ENCODE assay signal across 11 mouse cellular contexts in genomic region chr17:83983837-83984388, GRCm38 (mm10).
DNase-seq lines count a peak whose midpoint lies in the region; ATAC-seq and TF ChIP-seq lines count a peak whose summit lies in the region.
"Had no signal": no experiment of that assay in that cellular context is flagged by ENCODE, and none has a peak within 500 bp of the region (broad histone marks: within the 10 kb centered on the region; RNA-seq: fewer than 3 reads in every experiment).

No protein-coding gene starts in this region.

- WGBS in heart, embryonic 13.5 days, result 82% methylated on average over 9 of the region's 9 CpGs
- 93% methylated on average over 9 of the region's 9 CpGs for WGBS in midbrain, embryonic 10.5 days
- WGBS in midbrain, embryonic 14.5 days, result 96% methylated on average over 9 of the region's 9 CpGs
- 89% methylated on average over 9 of the region's 9 CpGs for WGBS in hindbrain, embryonic 16.5 days
- 82% methylated on average over 9 of the region's 9 CpGs for WGBS in stomach, postnatal 0 days

- no peak for TF ChIP-seq EP300 in stomach, postnatal 0 days (optimal IDR thresholded peaks at IDR 0.05)

- ATAC-seq in heart, embryonic 13.5 days (ENCODE audit: extremely low read depth, insufficient number of reproducible peaks, low FRiP score, low TSS enrichment), result no peak
- no peak for ATAC-seq in midbrain, embryonic 14.5 days (ENCODE audit: low FRiP score, low TSS enrichment)
- ATAC-seq in hindbrain, embryonic 16.5 days, result no peak
- no peak for ATAC-seq in stomach, postnatal 0 days (ENCODE audit: low FRiP score, low TSS enrichment)

- H3K4me1 ChIP-seq in heart, embryonic 13.5 days, result peaks cover 51% of the 10 kb centered on the region
- peaks cover 55% of the 10 kb centered on the region for H3K4me1 ChIP-seq in midbrain, embryonic 10.5 days
- peaks cover 13% of the 10 kb centered on the region for H3K4me1 ChIP-seq in midbrain, embryonic 14.5 days (ENCODE audit: control insufficient read depth, insufficient read depth, low read length)
- peaks cover 14% of the 10 kb centered on the region for H3K4me1 ChIP-seq in hindbrain, embryonic 16.5 days (ENCODE audit: control insufficient read depth, insufficient read depth, low read depth, low read length)
- H3K4me1 ChIP-seq in stomach, postnatal 0 days (replicated peaks; ENCODE audit: control insufficient read depth, insufficient read depth), result peaks cover 8% of the 10 kb centered on the region; the same call in 1 of the 2 replicates

- H3K4me2 ChIP-seq in heart, embryonic 13.5 days, result no peak overlapping the region
- no peak overlapping the region for H3K4me2 ChIP-seq in midbrain, embryonic 14.5 days (ENCODE audit: low read length)
- H3K4me2 ChIP-seq in hindbrain, embryonic 16.5 days (ENCODE audit: low read length), result no peak overlapping the region
- no peak overlapping the region for H3K4me2 ChIP-seq in stomach, postnatal 0 days (replicated peaks; ENCODE audit: low read depth)

- TF ChIP-seq CTCF in stomach, postnatal 0 days (IDR thresholded peaks at IDR 0.05; ENCODE audit: low read depth), result no peak

- no peak for DNase-seq in heart, postnatal 4 days
- no peak for DNase-seq in midbrain, embryonic 10.5 days (ENCODE audit: low spot score)
- no peak for DNase-seq in midbrain, embryonic 14.5 days
- DNase-seq in stomach, postnatal 0 days (ENCODE audit: low spot score), result no peak
- no peak for DNase-seq in thymus, postnatal 0 days (ENCODE audit: low spot score)
- DNase-seq in urinary bladder, postnatal 4 days (ENCODE audit: low spot score in 2 of 2), result no peak
- DNase-seq: cerebellum, postnatal 36 days; liver had no signal

- H3K9ac ChIP-seq in heart, embryonic 13.5 days, result no peak overlapping the region; the same call in 1 of the 2 replicates
- H3K9ac ChIP-seq in midbrain, embryonic 14.5 days (replicated peaks; ENCODE audit: low read length), result no peak overlapping the region
- no peak overlapping the region for H3K9ac ChIP-seq in hindbrain, embryonic 16.5 days (ENCODE audit: low read depth, low read length)
- H3K9ac ChIP-seq in stomach, postnatal 0 days (ENCODE audit: low read length), result no peak overlapping the region

- H3K36me3 ChIP-seq in heart, embryonic 13.5 days, result no peaks in the 10 kb centered on the region
- no peaks in the 10 kb centered on the region for H3K36me3 ChIP-seq in midbrain, embryonic 10.5 days
- H3K36me3 ChIP-seq in midbrain, embryonic 14.5 days (ENCODE audit: control insufficient read depth, insufficient read depth, low read length), result no peaks in the 10 kb centered on the region
- H3K36me3 ChIP-seq in hindbrain, embryonic 16.5 days (ENCODE audit: control insufficient read depth, insufficient read depth, low read length), result no peaks in the 10 kb centered on the region
- H3K36me3 ChIP-seq in stomach, postnatal 0 days (ENCODE audit: control insufficient read depth, insufficient read depth, low read length), result no peaks in the 10 kb centered on the region

- H3K9me3 ChIP-seq in heart, embryonic 13.5 days, result no peaks in the 10 kb centered on the region
- 0 out of 2 replicates have a peak, but pooled peaks cover 2% of the 10 kb centered on the region for H3K9me3 ChIP-seq in midbrain, embryonic 10.5 days (replicated peaks)
- no peaks in the 10 kb centered on the region for H3K9me3 ChIP-seq in midbrain, embryonic 14.5 days (ENCODE audit: control insufficient read depth, low read length)
- H3K9me3 ChIP-seq in hindbrain, embryonic 16.5 days (ENCODE audit: control insufficient read depth, low read length), result no peaks in the 10 kb centered on the region
- H3K9me3 ChIP-seq in stomach, postnatal 0 days (ENCODE audit: control insufficient read depth, low read length), result no peaks in the 10 kb centered on the region

- H3K27ac ChIP-seq in heart, embryonic 13.5 days (replicated peaks), result peak overlapping the region; percentile 90
- H3K27ac ChIP-seq in midbrain, embryonic 10.5 days (replicated peaks), result peak overlapping the region; percentile 35; the same call in 1 of the 2 replicates
- H3K27ac ChIP-seq in midbrain, embryonic 14.5 days (replicated peaks; ENCODE audit: low read depth, low read length), result no peak overlapping the region
- peak overlapping the region; percentile 36 for H3K27ac ChIP-seq in hindbrain, embryonic 16.5 days (ENCODE audit: low read depth, low read length)
- peak overlapping the region; percentile 35; the same call in 1 of the 2 replicates for H3K27ac ChIP-seq in stomach, postnatal 0 days (replicated peaks)

- H3K27me3 ChIP-seq in heart, embryonic 13.5 days (replicated peaks), result no peaks in the 10 kb centered on the region
- H3K27me3 ChIP-seq in midbrain, embryonic 10.5 days (ENCODE audit: low read depth, poor library complexity, severe bottlenecking), result 0 out of 2 replicates have a peak, but pooled peaks cover 7% of the 10 kb centered on the region
- no peaks in the 10 kb centered on the region for H3K27me3 ChIP-seq in midbrain, embryonic 14.5 days (ENCODE audit: control insufficient read depth, insufficient read depth, low read length)
- no peaks in the 10 kb centered on the region for H3K27me3 ChIP-seq in hindbrain, embryonic 16.5 days (replicated peaks; ENCODE audit: control insufficient read depth, insufficient read depth, low read length)
- no peaks in the 10 kb centered on the region for H3K27me3 ChIP-seq in stomach, postnatal 0 days (ENCODE audit: control insufficient read depth, insufficient read depth, low read length)

- H3K4me3 ChIP-seq in heart, embryonic 13.5 days, result no peak overlapping the region
- H3K4me3 ChIP-seq in midbrain, embryonic 10.5 days, result no peak overlapping the region
- H3K4me3 ChIP-seq in midbrain, embryonic 14.5 days (replicated peaks; ENCODE audit: low read depth, low read length), result no peak overlapping the region
- H3K4me3 ChIP-seq in hindbrain, embryonic 16.5 days (ENCODE audit: low read length), result no peak overlapping the region
- no peak overlapping the region for H3K4me3 ChIP-seq in stomach, postnatal 0 days (ENCODE audit: low read depth, low read length)
- H3K4me3 ChIP-seq: megakaryocyte, embryonic 14.5 days had no signal
